Mouse (Mus musculus) cerebellum, postnatal 36 days (tissue): ENCODE data around the gene Pax4.
A peak's percentile ranks its signal among the peaks of the same experiment; 100 is the strongest.

Experiments used
- DNase-seq, 2 experiments: peaks; one replicate each; pipeline ENCODE4 v3.0.0; 2021 to 2022; ENCODE audit warnings: mixed read lengths in 2 of 2

Pax4 gene

GRCm38 (mm10) chr6:28431538-28431855 lies 17.7 kb downstream of the Pax4 start:
- DNase-seq = no peak

- no peak for DNase-seq
Observed at GRCm38 (mm10) chr6:28430795-28431537, 18.2 kb downstream of the Pax4 start.

GRCm38 (mm10) chr6:28429870-28430269 lies 19.3 kb downstream of the Pax4 start:
- peak; percentile 57 to 63 for DNase-seq

GRCm38 (mm10) chr6:28428290-28428689 lies 20.9 kb downstream of the Pax4 start, which contains the start of gene Gcc1:
Gene Gcc1 (minus strand): TSS chr6:28428390.
- DNase-seq = no peak

- peak; percentile 35 to 42 for DNase-seq
Observed at GRCm38 (mm10) chr6:28427096-28427839, 21.9 kb downstream of the Pax4 start, which contains the start of gene Fscn3. Gene Fscn3 (plus strand): TSS chr6:28427789.

- DNase-seq = peak; percentile 39 to 41
Observed at GRCm38 (mm10) chr6:28425019-28425418, 24.1 kb downstream of the Pax4 start.

GRCm38 (mm10) chr6:28423767-28424695 lies 25.1 kb downstream of the Pax4 start:
- DNase-seq = peak; percentile 66 to 69

GRCm38 (mm10) chr6:28423313-28423712 lies 25.8 kb downstream of the Pax4 start, which contains the start of gene Arf5:
Gene Arf5 (plus strand): TSS chr6:28423560.
- DNase-seq = peak; percentile 91 to 96

GRCm38 (mm10) chr6:28422651-28423290 lies 26.4 kb downstream of the Pax4 start:
- DNase-seq = no peak

GRCm38 (mm10) chr6:28421469-28422000 lies 27.6 kb downstream of the Pax4 start:
- DNase-seq = peak; percentile 88 to 92

- peak in 1 of 2 experiments; percentile 15 for DNase-seq
Observed at GRCm38 (mm10) chr6:28420865-28421264, 28.3 kb downstream of the Pax4 start.

GRCm38 (mm10) chr6:28420361-28420760 lies 28.8 kb downstream of the Pax4 start:
- DNase-seq = no peak

- no peak for DNase-seq
Observed at GRCm38 (mm10) chr6:28419673-28420072, 29.5 kb downstream of the Pax4 start.

- peak; percentile 88 to 90 for DNase-seq
Observed at GRCm38 (mm10) chr6:28418449-28418848, 30.7 kb downstream of the Pax4 start.

GRCm38 (mm10) chr6:28416981-28417380 lies 32.2 kb downstream of the Pax4 start:
- no peak for DNase-seq

- no peak for DNase-seq
Observed at GRCm38 (mm10) chr6:28411236-28411635, 37.9 kb downstream of the Pax4 start.

- no peak for DNase-seq
Observed at GRCm38 (mm10) chr6:28410053-28410452, 39.1 kb downstream of the Pax4 start.

GRCm38 (mm10) chr6:28399791-28400190 lies 49.4 kb downstream of the Pax4 start:
- no peak for DNase-seq

GRCm38 (mm10) chr6:28398726-28399125 lies 50.4 kb downstream of the Pax4 start:
- no peak for DNase-seq

GRCm38 (mm10) chr6:28397681-28398203 lies 51.4 kb downstream of the Pax4 start, which contains the start of gene Zfp800:
Gene Zfp800 (minus strand): TSS chr6:28398005.
- DNase-seq = peak in 1 of 2 experiments; percentile 16

GRCm38 (mm10) chr6:28396853-28397457 lies 52.2 kb downstream of the Pax4 start:
- peak in 1 of 2 experiments; percentile 23 for DNase-seq
